Mouse (Mus musculus): ENCODE data around the gene Snrnp25. TPM values are rescaled to one million over a fixed set of nuclear protein-coding genes. Genes with fewer than 3 reads are reported as not detected.

The Snrnp25 gene
- polyA plus RNA-seq, 1 experiment, result 54.0 TPM

DNA sequence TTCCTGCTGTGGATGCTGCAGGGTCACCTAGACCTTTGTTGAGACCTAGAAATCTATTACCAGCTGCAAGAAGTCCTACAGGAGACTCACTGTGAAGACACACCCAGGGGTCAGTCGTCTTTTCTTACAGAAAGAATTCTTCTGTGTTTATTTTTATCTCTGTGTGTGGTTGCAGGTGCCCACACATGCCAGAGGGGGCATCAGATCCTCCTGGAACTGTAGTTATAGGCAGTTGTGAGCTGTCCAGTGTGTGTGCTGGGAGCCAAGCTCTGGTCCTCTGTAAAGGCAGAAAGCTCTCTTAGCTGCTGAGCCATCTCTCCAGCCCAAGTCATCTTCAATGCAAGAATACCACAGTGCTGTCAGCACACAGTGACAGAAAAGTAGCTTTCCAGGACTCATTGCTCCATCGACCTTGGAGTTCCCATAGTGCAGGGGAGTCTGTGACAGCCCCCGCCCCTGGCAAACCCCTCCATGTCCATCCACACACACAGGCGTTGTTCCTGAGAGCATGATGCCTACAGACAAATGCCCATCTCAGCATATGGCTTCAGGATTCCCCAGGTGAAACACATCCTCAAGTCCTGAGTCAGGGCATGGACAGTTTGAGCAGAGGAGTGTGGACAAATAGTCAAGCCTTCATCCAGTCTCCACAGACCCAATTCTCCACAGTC lies 18.2 kb downstream of the Snrnp25 start:
- no peak for DNase-seq (ENCODE audit: extremely low spot score in 1 of 2, low spot score in 1 of 2)

GRCm38 (mm10) chr11:32224468-32225139 lies 19.4 kb downstream of the Snrnp25 start:
- DNase-seq (ENCODE audit: extremely low spot score in 1 of 2, low spot score in 1 of 2), result no peak

DNA sequence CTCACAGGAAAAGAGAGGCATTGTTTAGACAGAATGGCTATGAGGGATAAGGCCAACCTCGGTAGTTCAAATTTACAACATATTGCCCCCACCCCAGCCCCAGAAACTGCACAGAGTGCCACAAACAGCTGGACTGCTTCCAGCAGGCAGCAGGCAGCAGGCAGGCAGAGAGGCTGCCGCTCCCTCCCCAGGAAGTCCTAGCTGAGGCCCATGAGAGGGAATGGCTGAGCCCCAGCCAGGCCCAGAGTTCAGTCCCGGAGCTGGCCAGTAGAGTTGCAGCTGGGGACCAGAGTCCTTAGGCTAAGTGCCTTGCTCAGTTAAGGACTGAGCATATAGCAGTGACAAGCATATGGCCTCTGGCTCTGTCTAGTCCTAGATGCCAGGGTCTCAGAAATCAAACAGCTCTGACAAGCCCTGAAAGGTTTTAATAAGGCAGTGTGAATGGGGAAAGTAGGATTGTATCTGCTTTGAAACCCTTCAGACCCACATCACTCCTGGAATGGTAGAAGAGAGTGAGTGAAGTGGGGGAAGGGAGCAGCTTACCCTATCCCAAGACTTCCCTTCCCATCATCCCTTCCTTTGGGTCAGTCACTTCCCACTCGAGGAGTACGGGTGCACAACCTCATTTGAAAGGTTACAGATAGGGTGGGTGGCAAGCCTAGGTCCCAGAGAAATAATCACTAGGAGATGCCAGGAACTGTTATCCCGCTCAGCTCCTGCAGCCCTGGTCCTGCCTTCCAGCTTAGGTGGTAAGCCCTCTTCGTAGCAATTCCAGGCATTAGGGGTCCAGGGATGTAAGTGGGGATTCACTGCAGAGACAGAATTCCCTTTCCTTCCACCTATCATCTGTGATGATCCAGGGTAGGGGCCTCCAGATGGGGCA lies 20.2 kb downstream of the Snrnp25 start:
- no peak for DNase-seq (ENCODE audit: extremely low spot score in 1 of 2, low spot score in 1 of 2)

DNA sequence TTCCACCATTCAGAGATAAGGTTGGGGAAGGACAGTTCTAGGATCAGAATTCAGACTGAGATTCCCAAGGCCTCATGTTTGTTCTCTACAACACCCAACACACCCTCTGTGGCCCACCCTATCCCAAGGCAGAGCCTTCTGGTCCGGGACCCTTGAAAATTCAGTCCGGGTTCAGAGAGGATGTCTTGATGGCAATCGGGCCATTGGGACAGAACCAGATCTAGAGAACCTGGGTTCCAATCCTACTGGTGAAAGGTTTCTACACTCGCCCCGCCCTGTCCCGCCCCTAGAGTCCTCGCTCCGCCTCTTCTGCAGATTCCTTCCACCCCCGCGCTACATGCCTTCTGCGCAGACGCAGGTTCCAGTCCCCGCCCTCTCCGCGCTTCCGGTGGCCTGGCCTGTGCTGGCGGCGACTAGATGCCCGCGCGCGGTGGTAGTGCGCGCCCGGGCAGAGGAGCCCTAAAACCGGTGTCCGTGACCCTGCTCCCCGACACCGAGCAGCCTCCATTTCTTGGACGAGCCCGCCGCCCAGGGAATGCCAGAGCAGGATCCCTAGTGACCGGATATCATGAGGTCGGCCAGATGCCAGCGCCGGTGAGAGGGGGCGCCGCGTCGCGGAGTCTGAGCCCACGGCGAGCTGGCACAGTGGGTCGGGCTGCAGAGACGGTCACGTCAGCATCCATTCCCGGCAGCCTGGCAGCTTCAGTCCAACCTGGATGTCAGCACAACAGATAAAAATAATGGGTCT lies 21.1 kb downstream of the Snrnp25 start, which contains the start of gene Mpg:
Mpg (plus strand) TSS at position 382 of the 748 bp plus-strand sequence.
- peak; percentile 75 to 91 for DNase-seq (ENCODE audit: extremely low spot score in 1 of 2, low spot score in 1 of 2)

DNA sequence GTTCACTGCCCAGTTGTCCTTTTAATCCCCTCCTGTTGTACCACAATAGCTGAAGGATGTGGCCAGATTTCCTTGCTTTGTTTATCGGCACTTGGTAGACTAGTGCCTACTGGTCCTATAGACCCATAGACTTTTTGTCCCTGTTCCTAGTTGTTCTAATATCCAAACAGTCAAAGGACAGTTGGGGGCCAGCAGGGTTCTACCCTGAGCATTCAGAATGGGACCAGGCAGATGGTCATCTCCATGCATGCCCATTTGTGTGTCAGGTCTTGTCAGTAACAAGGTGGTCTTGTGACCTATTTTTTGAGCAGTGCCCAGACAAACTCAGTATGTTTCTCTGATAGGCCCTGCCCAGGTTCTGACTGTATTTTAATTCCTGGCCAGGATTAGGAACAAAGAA lies 21.8 kb downstream of the Snrnp25 start:
- DNase-seq (ENCODE audit: extremely low spot score in 1 of 2, low spot score in 1 of 2), result no peak

GRCm38 (mm10) chr11:32227555-32227954 lies 22.3 kb downstream of the Snrnp25 start:
- DNase-seq (ENCODE audit: extremely low spot score in 1 of 2, low spot score in 1 of 2), result no peak

GRCm38 (mm10) chr11:32228292-32228845 lies 23.2 kb downstream of the Snrnp25 start:
- no peak for DNase-seq (ENCODE audit: extremely low spot score in 1 of 2, low spot score in 1 of 2)

DNA sequence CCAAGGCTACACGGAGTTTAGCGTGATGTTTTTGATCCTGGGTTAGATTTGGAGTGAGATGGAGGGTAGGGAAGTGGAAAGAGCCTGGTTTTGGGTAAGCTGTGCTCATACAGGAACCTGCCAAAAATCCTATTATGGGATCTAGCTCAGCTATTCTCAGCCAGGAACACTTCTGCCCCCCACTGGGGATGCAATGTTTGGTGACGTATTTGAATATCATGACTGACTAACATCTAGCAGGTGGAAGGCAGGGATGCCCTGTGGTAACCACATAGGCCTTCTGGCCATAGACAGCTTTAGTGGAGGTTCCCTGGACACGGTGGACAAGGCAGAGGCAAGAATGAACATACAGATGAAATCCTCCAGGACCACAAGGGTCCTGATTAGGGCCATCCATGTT lies 25.0 kb downstream of the Snrnp25 start:
- peak in 1 of 2 experiments; percentile 78 for DNase-seq (ENCODE audit: extremely low spot score in 1 of 2, low spot score in 1 of 2)

- DNase-seq (ENCODE audit: extremely low spot score in 1 of 2, low spot score in 1 of 2), result peak in 1 of 2 experiments; percentile 74
These were observed 25.9 kb downstream of the Snrnp25 start for GRCm38 (mm10) chr11:32231125-32231524.

GRCm38 (mm10) chr11:32232848-32233247 lies 27.6 kb downstream of the Snrnp25 start:
- no peak for DNase-seq (ENCODE audit: extremely low spot score in 1 of 2, low spot score in 1 of 2)

GRCm38 (mm10) chr11:32233895-32234294 lies 28.7 kb downstream of the Snrnp25 start:
- DNase-seq (ENCODE audit: extremely low spot score in 1 of 2, low spot score in 1 of 2), result no peak

DNA sequence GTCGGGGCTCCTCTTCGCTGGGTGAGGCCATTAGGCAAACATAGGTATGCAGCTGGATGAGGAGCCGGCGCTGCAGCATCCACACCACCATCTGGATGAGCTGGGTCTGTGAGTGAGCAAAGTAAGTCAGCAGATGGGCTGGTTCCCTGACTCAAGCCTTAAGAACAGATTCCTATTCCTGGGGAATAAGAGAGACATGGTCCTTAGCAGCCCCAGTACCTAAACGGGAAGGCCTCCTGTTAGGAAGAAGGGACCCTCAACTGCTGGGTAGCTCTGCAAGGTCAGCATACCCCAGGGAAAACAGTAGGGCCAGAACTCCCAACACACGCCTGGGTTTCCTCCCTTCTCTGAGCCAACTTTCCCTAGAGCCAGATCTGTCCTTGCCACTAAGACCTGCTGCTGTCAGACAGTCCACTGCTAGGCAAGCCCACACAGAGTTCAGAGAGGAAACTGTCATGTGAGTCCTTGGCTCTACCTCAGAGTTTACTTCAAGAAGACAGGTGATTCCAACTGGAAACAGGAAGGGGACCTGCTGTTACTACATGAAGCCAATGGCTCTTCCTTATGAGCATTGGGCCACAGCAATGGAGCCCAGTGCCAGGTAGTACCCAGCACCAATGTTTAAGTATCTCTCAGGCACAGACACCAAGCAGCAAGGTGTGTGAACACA lies 29.7 kb downstream of the Snrnp25 start:
- DNase-seq (ENCODE audit: extremely low spot score in 1 of 2, low spot score in 1 of 2), result no peak

GRCm38 (mm10) chr11:32235646-32236045 lies 30.4 kb downstream of the Snrnp25 start:
- peak in 1 of 2 experiments; percentile 81 for DNase-seq (ENCODE audit: extremely low spot score in 1 of 2, low spot score in 1 of 2)

DNA sequence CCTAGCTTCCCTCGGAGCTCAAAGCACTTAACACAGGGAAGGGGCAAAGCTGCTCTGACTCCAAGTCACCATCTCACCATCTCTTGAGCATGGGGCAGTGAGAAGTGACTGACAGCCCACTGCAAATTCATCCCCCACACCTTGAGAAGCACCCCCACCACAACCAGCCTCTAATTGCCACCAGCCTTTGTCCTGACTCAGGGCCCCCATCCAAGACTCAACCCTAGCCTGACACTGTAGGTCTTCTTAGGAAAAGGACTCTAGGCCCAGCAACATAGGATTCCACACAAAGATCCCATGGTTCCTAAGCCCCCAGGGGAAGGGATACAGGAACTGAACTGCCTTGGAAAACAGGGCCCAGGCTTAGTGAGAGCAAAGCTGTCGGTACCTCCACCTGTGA lies 30.9 kb downstream of the Snrnp25 start:
- DNase-seq (ENCODE audit: extremely low spot score in 1 of 2, low spot score in 1 of 2), result no peak

- DNase-seq (ENCODE audit: extremely low spot score in 1 of 2, low spot score in 1 of 2), result no peak
These were observed 31.6 kb downstream of the Snrnp25 start for GRCm38 (mm10) chr11:32236712-32237410.

GRCm38 (mm10) chr11:32237411-32237795 lies 32.2 kb downstream of the Snrnp25 start:
- DNase-seq (ENCODE audit: extremely low spot score in 1 of 2, low spot score in 1 of 2), result no peak

GRCm38 (mm10) chr11:32238093-32238860 lies 33.1 kb downstream of the Snrnp25 start:
- DNase-seq (ENCODE audit: extremely low spot score in 1 of 2, low spot score in 1 of 2), result peak in 1 of 2 experiments; percentile 86

- DNase-seq (ENCODE audit: extremely low spot score in 1 of 2, low spot score in 1 of 2), result no peak
These were observed 36.2 kb downstream of the Snrnp25 start for GRCm38 (mm10) chr11:32241391-32241790.

All from frontal cortex, adult 2 months (tissue).